Mouse (Mus musculus) CD4-positive, CD25-positive, alpha-beta regulatory T cell, adult 2 months (primary cell): ENCODE measurements at regions not wholly inside any gene's neighbourhood (a gene's known extent, or its start where the extent isn't known, plus 50 kb on each side); places are given as distances from the start of the nearest gene placed in this dataset.

Experiments
- DNase-seq: peaks from one replicate; pipeline ENCODE4 v3.0.0-alpha.2; 2012; ENCODE audit warnings: low read depth, low spot score

DNA sequence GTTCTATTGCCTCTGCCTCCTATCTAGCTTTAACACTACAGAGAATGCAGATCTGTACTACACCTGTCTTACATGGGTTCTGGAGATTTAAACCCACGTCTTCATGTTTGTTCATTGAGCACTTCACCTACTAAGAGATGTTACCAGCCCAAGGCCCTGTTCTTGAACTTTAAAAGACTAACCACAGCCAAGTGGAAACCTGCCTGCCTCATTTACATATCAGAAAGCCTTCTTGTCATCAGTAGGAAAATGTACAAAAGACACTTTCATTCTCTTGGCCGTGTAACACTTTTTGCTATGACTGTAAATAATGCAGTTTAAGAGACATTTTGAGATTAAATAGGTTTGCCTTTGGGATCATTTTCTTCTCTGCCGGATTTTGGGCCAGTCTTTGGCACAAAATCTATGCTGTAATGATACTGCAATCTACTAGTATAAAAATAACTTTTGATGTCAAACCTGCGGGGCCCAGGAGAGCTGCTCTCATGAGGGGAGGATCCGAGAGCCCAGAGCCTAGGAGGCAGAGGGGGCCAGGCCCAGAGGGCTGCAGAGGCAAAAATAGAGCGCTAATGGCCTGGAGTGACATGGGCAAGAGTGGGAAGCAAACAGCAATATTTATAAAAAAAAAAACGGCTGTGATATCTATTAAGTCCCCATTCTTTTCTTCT, 318.4 kb upstream of the Myo3a start:
- DNase-seq: peak; percentile 35

GRCm38 (mm10) chr2:21909481-21909966, 317.8 kb upstream of the Myo3a start:
- DNase-seq: peak; percentile 75

DNA sequence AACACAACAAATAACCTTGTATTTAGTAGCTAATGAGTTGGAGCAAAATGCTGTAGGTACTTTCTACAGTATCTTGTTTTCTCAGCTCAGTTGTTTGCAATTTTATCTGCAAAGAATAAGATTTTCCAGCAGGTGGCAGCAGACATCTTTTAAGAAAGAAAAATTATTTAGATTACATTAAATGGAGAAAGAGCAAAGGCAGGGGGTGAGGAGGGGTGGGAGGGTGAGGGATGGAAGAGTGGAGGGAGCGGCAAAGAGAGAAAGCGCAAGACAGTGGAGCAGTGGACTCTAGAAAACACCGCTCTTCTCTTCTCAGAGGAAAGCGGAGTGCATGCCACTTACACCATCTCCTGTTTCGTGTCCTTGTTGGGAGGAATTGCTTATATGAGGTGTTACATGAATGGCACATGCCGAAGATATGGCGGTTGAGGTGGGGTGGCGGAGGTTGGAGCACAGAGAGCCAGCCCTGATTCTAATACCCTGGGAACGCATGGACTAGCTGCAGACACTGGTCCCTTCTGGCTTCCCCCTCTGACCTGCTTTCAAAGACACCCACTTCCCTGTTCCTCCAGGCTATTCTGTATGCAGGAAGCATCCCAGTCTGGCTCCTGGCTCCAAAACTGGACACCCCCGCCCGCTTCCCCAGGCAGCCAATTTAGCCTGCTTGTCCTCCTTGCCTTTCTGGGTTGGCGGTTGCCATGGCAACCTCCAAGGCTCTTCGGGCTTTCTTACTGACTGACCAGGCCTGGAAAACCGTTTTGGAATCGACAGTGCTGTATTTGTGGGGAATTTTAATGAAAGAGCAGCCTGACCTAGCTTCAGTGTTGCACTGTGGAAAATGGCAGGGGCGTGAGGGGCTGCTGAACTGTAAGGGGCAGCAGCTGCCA, 309.3 kb upstream of the Myo3a start:
- peak; percentile 21 for DNase-seq

GRCm38 (mm10) chr2:21919091-21919490, 308.2 kb upstream of the Myo3a start:
- DNase-seq: no peak

GRCm38 (mm10) chr2:21927656-21928055, 299.6 kb upstream of the Myo3a start:
- peak; percentile 16 for DNase-seq

DNA sequence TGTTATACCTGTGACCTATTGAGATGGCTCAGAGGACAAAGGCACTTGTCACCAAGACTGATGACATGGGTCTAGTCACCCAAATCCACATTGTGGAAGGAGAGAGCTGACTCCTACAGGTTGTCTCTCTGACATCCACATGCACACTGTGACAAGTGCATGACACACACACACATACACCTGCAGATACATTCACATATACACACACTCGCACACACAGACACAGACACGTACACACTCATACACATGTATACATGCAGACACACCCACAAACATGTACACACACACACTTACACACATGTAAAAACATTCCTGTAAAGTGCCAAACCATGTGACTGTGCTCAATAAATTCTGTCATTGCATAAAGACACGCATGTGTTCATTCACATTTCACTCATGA, 287.3 kb upstream of the Myo3a start:
- DNase-seq: no peak

DNA sequence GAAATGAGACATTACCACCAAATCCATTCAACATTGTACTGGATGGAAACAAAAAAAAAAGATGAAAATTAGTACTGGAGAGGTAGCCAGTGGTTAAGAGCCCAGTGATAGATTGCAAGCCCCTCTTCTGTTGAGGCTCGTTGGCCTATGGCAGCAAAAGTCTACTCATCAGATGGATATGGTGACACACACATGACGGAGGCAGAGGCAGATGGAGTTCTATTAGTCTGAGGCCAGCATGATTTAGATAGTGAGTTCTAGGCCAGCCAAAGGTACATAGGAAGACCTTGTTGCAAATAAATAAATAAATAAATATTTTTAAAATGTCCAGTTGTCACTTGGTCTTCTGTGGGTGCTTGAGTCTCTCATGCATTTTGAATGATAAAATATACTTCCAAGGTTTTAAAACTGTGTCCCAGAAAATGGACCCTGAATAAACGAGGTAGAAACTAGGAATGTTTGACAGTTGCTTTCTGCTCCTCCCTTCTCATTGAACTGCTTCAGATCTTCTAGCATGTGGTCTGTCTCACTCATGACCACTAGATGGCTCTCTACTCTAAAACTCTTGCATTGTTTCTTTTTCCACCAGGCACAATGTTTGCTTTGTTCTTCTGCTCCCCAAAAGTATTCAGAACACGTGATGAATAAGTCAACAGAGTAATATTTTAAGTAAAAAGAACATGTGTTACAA, 286.4 kb upstream of the Myo3a start:
- DNase-seq: peak; percentile 61

- DNase-seq: no peak
Observed at GRCm38 (mm10) chr2:21941488-21942000, 285.8 kb upstream of the Myo3a start.

- no peak for DNase-seq
Observed at GRCm38 (mm10) chr2:21943676-21944075, 283.6 kb upstream of the Myo3a start.

- DNase-seq: no peak
Observed at GRCm38 (mm10) chr2:21946484-21946883, 280.8 kb upstream of the Myo3a start.

GRCm38 (mm10) chr2:21951279-21951678, 276.0 kb upstream of the Myo3a start:
- no peak for DNase-seq

DNA sequence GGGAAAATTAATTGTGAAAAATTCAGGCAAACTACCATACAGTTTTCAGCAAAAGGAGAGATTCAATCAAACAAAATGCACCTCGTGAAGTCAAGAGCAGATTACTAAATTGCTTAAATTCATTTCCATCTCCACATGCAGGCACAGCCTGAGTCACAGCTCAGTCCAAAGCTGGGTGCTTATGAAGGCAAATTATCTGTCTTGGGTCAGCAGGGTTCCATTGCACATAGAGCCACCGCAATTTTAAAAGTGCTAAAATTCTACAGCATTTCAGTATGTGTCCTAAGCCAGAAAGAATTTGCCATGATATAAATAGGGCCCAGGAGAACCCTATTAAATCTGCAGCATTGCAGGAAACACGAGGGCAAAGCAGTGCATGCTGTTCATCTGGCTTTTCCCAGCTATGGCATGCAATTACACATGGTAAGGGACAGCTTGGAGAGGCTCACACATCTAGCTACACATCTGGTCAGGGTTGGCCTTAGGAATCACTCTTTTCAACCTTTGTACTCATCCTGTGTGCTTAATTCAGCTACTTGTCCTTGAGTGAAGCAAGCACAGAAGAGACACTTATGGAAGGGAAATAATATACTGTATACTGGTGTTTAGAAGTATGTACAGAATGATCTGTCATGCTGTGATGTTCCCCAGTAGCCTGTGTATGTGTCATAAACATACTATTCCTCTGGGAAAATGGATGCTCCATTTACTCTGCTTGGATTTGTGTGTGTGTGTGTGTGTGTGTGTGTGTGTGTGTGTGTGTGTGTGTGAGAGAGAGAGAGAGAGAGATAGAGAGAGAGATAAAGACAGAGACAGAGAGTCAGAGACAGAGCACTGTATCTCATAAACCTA, 271.0 kb upstream of the Myo3a start:
- no peak for DNase-seq

DNA sequence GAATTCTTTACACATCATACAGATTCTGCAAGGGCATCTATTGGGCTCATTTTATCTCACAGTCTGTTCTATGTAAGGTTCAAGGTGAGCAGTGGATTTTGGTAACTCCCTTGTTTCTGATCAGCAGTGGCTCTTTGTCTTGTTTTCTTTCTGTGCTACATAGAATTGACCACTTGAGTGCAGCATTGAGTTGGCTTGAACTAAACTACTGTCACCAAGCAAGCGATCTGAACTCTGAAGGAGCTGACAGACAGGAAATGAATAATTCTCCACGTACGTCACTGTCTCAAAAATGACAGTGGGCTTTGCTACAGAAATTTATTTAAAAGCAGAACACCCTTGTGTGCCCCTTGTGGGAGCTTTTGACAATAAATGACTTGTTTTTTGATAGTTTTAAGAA, 268.9 kb upstream of the Myo3a start:
- peak; percentile 83 for DNase-seq

DNA sequence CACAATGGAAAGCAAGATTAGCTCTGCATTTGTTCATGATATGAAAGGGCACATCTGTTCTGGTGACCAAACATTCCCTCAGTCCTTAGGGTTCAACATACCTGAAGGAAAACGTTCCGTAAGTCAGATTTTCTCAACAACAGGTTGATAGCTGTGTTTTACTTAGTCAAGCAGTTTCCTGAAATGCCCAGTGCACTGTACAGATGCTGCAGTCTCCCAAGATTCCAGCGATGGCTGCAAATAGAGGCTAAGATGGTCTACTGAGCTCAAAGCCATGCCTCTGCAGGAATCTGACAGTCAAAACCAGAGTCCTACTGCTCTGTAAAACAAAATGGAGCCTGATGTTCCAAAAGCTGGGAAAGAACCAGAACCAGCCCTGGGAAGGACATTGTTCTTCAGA, 268.5 kb upstream of the Myo3a start:
- DNase-seq: no peak

GRCm38 (mm10) chr2:21963343-21964026, 263.8 kb upstream of the Myo3a start:
- peak; percentile 38 for DNase-seq

DNA sequence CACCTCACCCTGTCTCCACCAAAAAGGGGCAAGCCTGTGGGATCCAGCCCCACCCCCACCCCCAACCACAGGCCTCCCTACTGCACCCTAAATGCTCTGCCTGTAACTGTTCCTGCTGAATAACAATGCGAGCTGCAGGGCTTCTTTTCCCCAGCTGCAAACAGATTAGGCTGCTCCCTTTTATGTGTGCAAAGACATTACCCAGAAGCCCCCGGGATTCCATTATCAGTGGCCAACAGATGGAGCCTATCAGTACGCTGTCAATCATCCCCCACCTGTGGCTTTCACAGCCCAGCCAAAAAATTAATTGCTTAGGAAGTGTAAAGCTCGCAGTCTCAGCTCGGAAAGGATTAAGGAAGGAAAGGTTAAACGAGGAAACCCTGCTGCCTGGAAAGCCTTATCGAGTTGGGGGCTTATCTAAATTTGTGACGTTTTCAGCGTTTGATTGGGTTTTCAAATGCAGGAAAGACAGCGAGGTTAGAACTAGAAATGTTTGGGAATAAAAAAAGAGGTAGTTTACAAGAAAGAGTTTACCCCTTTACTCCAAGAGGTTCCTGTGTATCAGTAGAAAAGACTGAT, 263.2 kb upstream of the Myo3a start:
- DNase-seq: peak; percentile 21

GRCm38 (mm10) chr2:21970774-21971406, 256.4 kb upstream of the Myo3a start:
- DNase-seq: no peak

- DNase-seq: no peak
Observed at GRCm38 (mm10) chr2:21974599-21974998, 252.7 kb upstream of the Myo3a start.

GRCm38 (mm10) chr2:21975547-21975946, 251.8 kb upstream of the Myo3a start:
- DNase-seq: no peak

- DNase-seq: no peak
Observed at GRCm38 (mm10) chr2:21976337-21976736, 251.0 kb upstream of the Myo3a start.
